Mouse (Mus musculus): ENCODE data around the gene Ppef2. TPM values are rescaled to one million over a fixed set of nuclear protein-coding genes. Genes with fewer than 3 reads are reported as not detected.
A peak's percentile ranks its signal among the peaks of the same experiment; 100 is the strongest.

Ppef2 gene
- under 1 TPM in 1 of 2 experiments, not detected in 1; 0.79 TPM for total RNA-seq (2021)

DNA sequence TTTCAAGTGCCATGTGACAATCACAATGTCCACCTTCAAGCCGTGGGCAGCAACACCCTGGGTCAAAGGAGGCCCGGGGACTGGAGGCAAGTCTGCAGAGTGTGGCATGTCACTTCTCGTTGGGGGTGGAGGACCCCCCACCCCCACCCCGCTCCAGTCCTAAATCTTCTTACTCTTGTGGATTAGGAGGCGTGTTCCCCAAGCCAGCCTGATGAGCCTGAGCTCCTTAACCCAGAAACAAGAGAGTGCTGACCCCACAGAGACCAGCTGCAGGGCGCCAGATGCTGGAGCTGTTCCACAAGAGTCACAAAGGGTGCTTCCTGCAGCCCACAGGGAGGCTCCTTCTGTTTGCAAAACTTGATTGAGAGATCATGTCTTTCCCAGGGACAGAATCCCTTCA is at the start of gene Ppef2:
Gene Ppef2, minus strand, starts transcription at position 61 of the 400 bp plus-strand sequence.
- DNase-seq (ENCODE audit: extremely low spot score in 1 of 2, low spot score in 1 of 2), result no peak

DNA sequence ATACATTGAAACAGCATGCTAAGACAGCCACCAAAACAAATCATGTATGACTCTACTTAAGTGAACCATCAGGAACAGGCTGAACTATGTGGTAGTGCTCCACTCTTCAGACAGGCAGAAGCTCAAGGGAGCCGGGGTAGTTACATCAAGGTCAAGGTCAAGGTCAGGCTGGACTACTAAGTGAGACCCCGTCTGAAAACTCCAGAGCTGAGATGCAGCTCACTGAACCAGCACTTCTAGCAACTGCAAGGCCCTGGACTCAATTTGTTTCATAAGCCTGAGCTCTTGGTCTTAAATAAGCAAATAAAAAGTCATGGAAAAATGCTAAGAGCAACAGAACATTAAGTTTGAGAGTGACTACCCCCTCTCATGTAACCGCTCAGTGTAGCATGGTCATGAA is 48.2 kb upstream of the Ppef2 start:
- DNase-seq (ENCODE audit: extremely low spot score in 1 of 2, low spot score in 1 of 2), result no peak

DNA sequence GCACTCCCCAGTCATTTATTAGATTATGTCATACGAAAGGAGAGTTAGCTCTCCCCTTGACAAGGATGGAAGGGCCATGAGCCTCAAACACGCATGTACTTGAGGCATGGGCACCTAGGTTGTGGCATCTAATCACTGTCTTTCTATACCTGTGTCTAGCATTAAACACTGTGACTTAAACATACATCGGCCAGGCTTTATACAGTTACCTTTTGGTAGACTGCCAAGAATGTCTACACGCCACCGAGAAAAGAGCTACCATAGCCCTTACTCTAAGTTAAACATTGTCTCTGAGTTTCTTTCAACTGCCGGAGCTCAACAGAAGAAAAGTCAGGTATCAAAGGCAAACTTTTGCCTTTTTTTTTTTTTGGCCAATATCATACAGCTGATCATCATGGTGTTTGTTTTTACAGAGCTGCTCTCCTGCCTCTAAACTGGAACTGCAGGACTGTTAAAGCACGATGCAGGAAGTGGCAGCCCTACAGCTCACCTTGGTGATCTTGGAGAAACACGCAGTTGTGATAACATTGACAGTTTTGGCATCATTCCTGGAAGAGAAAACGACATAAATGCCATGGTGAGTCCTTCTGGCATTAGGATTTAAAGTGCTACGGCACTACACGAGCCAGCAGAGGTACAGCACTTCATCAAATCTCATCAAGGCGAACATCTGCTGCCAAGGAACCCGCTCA is 46.2 kb upstream of the Ppef2 start:
- DNase-seq (ENCODE audit: extremely low spot score in 1 of 2, low spot score in 1 of 2), result no peak

DNA sequence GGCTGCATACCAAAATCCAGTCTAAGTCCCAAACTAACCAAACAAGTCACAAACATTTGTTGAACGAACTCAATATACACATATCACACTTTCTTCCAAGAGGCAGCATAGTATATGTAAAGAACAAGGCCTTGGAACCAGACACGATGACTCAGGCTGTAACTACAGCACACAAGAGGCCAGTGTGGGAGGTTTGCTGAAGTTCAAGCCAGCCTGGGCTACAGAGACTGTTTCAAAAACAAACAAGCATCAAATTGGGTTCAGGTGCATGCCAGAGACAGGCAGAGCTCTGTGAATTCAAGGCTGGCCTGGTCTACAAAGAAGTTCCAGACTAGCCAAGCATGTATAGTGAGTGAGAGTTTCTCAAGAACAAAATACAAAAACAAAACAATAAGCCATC is 38.4 kb upstream of the Ppef2 start:
- no peak for DNase-seq (ENCODE audit: extremely low spot score in 1 of 2, low spot score in 1 of 2)

DNA sequence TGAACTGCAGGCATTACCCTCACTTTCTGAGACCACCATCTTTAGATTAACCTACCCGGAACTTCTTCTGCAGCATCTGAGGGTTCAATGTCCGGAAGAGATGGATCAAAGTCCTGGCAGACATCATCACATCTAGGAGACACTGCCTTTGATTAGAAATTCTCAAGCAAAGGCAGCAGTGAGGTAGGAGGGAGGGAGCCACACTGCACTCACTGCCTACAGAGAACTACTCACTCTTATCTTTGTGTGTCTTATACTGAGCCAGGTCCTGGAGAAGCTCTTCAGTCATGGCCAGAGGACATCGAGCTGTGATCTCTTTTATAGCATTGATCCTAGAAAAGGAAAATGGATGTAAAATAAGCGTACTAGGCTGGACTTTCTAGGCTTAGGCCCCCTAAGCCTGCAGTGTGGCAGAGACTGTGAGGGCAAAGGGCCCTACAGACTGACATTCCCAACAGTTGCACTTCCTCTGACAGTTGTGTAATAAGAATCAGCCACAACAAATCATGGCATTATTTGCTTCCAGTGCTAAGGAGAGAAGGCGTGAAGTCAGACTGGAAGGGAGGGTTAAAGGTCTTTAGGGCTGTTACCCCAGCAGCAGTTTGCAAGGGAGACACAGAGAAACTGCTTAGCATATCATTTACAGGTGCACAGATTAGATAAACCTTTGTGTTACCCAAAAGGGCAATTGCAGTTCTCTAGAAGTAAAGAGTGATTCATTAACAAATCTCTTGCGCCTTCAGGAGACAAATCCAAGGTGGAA is 35.8 kb upstream of the Ppef2 start:
- DNase-seq (ENCODE audit: extremely low spot score in 1 of 2, low spot score in 1 of 2), result no peak

DNA sequence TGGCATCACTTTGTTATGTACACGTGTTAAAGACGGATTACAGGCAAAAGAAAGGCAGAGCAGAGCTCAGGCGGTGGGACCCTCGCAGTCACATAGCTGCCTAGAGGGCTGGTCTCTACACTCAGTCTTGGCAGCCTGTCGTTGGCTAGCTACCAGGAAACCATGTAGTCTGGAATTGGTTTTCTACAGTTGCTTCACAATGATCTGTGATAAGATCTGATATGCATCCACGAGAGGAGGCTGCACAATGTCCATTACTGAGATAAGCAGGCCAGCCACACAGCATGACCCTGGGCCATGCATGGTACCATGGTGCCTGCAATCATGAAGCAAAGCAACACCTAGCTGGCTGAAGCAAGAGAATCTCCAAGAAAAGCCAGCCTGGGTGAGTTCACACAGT is 31.8 kb upstream of the Ppef2 start:
- DNase-seq (ENCODE audit: extremely low spot score in 1 of 2, low spot score in 1 of 2), result no peak

DNA sequence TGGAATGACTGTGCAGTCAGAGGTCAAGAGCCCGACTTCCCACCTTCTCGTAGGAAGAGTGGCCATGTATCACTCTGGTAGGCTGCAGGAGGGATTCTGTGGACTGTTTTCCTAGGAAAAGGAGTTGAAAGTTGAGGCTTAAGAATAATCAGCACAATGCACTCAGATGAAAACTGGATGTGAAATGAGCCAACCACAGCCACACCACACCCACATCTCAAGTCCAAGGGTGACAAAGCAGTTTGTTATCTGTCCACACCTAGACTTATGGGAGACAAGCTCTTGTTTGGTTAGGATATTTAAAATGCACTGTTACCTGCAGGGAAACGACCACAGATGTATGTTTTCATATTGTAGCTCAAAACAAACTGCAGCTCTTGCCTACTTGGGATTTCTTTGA is 27.0 kb upstream of the Ppef2 start:
- no peak for DNase-seq (ENCODE audit: extremely low spot score in 1 of 2, low spot score in 1 of 2)

DNA sequence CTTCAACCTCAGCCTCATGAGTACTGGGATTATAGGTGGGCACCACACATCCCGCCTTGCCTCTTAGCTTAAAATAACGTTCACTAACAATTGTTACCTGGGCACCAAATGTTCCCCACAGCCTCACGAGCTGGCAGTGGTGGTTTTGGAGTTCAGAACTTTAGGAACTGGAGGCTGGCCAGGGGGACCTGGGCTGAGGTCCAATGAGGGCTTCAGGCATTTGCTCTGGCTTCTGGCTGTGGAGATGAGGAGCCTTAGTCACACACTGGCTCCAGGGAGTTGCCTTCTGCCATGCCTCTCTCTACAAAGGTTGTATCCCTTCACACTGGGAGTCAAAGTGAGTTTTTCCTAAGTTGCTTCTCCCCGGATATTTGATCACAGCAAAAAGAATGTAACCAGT is 26.5 kb upstream of the Ppef2 start:
- peak in 1 of 2 experiments; percentile 18 for DNase-seq (ENCODE audit: extremely low spot score in 1 of 2, low spot score in 1 of 2)

DNA sequence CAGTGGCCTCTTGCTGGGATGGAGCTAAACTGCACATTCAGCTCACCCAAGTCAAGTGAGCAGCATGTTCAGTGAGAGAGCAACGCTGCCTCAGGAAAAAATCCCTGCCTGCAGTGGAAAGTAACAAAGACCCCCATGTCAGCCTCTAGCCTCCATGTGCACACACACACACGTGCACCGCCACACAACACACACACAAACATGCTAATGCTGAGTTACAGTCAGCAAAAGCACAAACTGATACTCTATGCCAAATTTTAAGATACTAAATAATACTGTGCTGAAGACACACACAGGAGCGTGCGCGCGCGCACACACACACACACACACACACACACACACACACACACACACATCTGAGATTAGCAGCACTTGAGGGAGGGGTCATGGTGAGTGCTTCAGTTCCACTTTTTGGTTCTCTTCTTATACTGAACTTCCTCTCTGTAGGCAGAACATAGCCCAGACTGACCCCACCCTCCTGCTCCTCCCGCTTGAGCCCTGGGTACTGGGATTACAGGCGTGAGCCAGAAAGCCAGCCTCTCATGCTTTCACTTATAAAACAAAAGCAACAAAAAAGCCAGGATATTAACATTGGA is 23.0 kb upstream of the Ppef2 start:
- DNase-seq (ENCODE audit: extremely low spot score in 1 of 2, low spot score in 1 of 2), result no peak

DNA sequence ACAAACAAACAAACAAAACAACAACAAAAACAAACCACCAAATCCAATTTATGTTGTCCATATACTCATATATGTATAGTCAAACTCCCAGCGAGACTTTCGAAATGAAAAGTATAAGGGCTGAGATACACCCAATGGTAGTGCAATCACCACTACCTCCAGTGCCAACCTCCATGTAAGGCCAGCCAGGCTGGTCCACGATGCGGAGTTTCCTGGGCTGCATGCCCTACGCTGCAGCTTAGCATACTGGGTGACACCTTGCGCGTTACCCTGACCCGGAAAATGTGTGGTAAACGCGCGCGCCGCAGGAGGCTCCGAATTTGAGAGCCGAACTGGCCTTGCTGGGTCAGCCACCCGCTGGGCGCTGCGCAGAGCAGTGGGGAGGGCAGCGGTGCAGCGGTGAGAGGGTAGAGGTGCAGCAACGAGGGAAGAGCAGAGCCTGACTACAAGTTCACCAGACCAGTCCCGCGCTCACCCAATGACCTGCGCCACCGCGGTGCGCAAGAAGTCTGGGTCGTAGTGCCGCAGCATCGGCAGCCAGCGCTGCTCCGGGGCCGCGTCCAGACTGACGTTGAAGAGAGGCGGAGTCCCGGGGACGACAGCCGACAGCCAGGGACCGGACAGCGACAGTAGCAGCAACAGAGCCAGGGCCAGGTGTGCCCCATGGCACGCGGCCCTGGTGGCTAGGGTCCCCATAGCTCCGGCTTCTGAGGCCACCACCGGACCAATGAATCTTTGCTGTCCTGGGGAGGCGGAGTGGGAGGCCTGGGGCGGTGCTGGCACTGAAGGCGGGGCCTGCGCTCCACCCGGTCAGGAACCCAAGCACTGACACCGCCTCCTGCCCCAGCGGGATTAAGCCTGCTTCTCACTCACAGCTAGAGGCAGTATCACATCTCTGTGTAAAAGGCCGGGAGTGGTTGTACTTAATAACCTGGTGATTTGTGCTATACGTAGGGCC is 21.6 kb upstream of the Ppef2 start, which contains the start of gene Naaa:
Gene Naaa, minus strand, starts transcription at position 734 of the 958 bp plus-strand sequence.
- peak; percentile 63 to 74 for DNase-seq (ENCODE audit: extremely low spot score in 1 of 2, low spot score in 1 of 2)

DNA sequence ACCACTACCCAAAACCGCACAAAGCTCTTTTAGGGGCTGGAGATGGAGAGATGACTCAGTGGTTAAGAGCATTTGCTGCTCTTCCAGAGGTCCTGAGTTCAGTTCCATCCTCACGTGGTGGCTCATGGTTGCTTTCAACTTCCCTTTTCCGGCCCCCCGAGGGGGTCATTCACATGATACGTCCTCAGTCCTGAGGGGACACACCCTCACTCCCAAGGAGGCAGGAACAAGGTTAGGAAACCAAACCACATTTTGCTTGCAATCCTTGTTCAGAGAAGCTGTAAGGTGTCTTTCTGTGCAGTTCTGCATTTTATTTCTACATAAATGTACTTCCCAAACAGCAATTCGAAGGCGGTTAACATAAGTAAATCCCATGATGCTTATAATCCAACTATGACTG is 14.4 kb upstream of the Ppef2 start:
- no peak for DNase-seq (ENCODE audit: extremely low spot score in 1 of 2, low spot score in 1 of 2)

DNA sequence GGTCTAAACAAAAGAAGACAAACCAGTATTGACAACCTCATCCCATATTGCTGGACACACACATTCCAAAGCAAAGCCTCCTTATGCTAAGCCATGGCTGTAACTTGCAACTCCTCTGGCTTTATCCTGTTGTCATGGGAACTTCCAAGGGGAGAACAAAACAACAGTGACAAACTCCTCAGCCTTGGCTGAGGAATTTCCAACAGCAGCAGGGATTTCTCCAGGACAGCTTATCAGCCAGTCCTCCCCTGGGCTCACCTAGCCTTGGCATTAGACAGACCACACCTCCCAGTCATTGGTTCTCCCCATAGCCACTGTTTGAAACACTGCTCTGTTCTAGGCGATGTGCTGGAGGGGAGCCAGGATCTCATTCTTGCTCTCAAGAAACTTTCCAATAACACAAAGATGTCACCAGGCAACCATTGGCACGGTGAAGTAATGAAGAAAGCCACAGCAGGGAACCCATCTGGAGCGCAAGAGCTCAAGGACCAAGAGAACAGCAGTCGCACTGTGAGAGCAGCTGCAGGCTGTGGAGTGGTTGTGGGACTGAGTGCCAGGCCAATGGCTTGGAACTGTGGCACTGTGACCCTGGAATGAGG is 7.8 kb upstream of the Ppef2 start:
- DNase-seq (ENCODE audit: extremely low spot score in 1 of 2, low spot score in 1 of 2), result peak; percentile 30 to 65

DNA sequence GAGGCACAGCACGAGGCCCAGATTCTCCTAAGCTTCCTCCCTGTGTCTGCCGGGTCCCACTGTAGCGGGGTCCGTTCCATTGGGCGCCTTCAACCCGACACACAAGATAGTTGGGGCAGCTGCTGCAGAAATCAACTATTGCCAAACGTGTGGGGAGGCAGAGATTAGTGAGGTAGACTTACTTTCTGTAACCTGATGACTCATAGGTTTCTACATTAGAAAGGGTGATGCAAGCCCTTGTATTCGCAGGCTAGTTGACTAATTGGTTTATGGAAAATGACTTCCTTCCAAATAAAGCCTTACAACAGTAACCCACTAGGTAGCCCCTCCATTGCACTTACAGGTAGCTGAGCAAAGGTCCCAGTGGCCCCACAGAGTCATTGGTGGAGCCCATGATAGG is 6.6 kb upstream of the Ppef2 start:
- DNase-seq (ENCODE audit: extremely low spot score in 1 of 2, low spot score in 1 of 2), result no peak

DNA sequence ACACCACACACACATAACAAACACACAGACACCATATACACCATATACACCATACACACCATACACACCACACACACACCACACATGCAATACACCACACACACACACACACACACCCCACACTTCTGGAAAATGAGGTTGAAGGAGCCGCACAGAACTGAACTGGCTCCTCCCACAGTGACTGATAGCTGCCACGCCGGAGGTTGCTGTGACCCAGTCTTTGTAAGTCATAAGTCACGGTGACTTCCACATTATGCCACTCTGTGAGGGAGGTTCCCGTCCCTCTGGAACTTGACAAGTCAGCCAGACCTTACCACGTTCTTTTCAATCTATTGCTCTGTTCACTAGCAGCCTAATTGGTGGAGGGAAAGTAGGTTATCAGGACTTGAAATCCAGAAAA is 1.6 kb downstream of the Ppef2 start:
- no peak for DNase-seq (ENCODE audit: extremely low spot score in 1 of 2, low spot score in 1 of 2)

DNA sequence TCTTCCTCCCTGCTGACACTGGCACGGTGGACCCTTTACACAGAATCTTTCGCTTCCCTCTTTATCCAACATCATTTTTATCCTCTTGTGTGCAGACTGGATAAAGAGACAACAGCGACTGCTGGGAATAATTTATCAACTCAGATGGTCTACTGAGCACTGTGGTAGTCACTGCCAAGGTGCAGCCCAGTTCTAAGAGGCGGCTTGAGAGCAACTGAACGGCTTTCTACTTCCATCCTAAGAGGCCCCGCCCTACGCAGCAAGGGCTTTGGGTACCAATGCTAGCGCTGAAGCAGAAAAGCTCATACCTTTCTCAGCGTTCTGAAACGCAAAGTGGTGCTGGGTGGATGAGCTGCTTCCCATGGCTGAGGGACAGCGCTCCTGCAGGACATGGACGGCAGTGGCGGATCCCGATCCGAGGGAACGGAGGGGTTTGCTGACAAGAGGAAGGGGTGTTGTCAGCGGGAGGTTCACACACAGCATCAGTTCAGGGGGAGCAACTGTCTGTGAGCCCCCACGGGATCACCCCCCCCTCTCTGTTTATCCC is 3.2 kb downstream of the Ppef2 start:
- DNase-seq (ENCODE audit: extremely low spot score in 1 of 2, low spot score in 1 of 2), result peak in 1 of 2 experiments; percentile 20

DNA sequence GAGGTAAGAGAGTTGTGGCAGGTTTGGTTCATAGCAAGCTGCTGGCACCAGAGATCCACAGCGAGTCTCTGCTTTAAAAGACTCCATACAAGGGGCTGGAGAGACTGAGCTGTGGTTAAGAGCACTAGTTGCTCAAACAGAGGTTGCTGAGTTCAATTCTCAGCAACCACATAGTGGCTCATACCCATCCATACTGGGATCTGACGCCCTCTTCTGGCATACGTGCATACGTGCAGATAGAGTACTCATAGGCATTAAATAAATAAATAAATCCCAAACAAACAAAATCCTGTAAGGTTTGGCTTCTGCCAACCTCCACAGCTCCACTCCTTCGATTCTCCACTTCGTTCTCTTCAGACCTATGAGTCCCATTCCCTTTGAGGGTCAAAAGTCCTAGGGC is 4.0 kb downstream of the Ppef2 start:
- no peak for DNase-seq (ENCODE audit: extremely low spot score in 1 of 2, low spot score in 1 of 2)

DNA sequence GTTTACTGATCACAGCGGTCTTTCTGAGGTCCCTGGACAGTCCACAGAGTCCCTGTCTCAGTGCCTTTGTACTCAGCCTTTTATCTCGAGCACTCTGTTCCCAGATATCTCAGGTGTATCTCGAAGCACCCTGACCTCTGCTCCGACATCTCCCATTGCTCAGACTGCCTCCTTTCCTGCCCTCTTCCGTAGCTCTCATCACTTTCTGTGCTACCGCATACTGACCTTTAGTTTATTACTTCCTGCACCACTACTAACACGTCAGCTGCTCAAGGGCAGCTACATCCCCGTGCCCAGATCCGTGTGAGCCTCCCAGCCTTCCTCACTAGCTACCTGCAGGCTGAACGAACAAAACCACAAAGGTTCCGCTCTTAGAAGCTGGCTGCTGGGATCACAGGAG is 7.5 kb downstream of the Ppef2 start:
- no peak for DNase-seq (ENCODE audit: extremely low spot score in 1 of 2, low spot score in 1 of 2)

DNA sequence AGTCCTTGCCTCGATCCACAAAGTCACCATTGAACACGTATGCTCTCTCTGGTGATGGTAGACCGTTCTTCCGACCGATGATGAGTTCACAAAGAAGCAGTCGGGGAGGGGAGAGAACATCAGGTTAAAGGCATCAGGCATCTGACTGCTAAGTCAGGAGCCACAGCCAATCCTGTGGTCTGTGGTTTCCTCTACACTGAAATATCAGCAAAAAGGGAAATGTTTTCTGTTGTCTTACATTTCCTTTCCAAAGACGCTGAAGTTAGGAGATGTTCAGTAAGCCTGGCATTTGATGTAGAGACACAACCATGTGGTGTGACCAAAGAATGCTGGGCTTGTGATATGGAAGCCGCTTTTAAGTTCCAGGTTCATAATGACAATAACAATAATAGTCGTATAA is 10.6 kb downstream of the Ppef2 start:
- DNase-seq (ENCODE audit: extremely low spot score in 1 of 2, low spot score in 1 of 2), result no peak

DNA sequence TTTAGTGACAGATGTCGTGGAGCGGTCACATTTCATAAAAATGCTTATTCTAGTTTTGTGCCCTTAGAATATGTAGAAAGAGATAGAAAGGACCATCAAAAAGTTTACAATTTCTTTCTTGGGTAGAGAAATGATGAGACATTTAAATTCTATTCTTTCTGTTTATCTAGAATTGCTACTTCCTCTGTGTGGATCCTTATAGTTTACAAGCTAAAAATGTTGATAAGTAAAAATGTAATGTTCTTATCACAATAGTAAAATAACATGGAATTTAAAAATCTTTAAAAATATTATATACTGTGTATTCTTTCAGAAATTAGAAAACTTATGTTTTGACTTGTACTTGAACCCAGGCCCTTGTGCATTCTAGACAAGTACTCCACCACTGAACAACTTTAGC is 11.2 kb downstream of the Ppef2 start:
- no peak for DNase-seq (ENCODE audit: extremely low spot score in 1 of 2, low spot score in 1 of 2)

DNA sequence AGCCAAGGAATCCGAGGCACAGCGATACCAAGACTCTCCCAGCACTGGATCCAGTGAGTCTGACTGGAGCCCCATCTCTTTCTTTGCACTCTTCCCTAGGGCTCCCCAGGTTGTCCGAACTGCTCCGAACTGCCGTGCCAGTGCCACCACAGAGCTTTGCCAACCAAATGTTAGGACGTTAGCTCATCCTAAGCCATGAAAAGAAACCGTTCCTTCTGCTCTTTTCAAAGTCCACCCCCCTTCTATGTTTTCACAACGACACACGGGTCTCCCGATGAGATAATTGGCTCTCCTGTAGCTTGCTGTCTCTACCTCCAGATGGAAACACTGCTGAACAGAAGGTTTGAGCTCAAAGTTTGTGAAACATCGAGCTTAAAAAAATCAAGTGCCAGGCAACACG is 15.3 kb downstream of the Ppef2 start:
- no peak for DNase-seq (ENCODE audit: extremely low spot score in 1 of 2, low spot score in 1 of 2)
